Mouse (Mus musculus): ENCODE measurements around the gene Hrasls5. TPM values are rescaled to one million over a fixed set of nuclear protein-coding genes. Genes with fewer than 3 reads are reported as not detected.
A peak's percentile ranks its signal among the peaks of the same experiment; 100 is the strongest.

Gene Hrasls5
- polyA plus RNA-seq, 1 experiment from 2014 or later, result not detected

- Histone ChIP-seq H3K4me3 (ENCODE audit: low read depth, low read length) (no peak overlapping the region), H3K4me2 (no peak overlapping the region), H3K27ac (ENCODE audit: low read depth, low read length) (no peak overlapping the region), H3K27me3 (ENCODE audit: control insufficient read depth, insufficient read depth, low read length) (no peaks in the 10 kb centered on the region; the same call in 1 of the 2 replicates), H3K36me3 (ENCODE audit: control insufficient read depth, insufficient read depth, low read length) (no peaks in the 10 kb centered on the region), H3K9me3 (ENCODE audit: control insufficient read depth, low read length) (no peaks in the 10 kb centered on the region), H3K4me1 (ENCODE audit: control insufficient read depth, insufficient read depth, low read length) (no peaks in the 10 kb centered on the region), H3K9ac (ENCODE audit: low read length) (no peak overlapping the region)
- DNase-seq (ENCODE audit: low spot score, missing footprints), result peak; percentile 94
- peak; percentile 54 for ATAC-seq (ENCODE audit: low FRiP score)
- 50% methylated on average over 7 of the region's 7 CpGs for WGBS
Observed at GRCm38 (mm10) chr19:7617696-7618095, 5.4 kb downstream of the Hrasls5 start.

- Histone ChIP-seq H3K9me3 (ENCODE audit: control insufficient read depth, low read length) (no peaks in the 10 kb centered on the region), H3K27me3 (ENCODE audit: control insufficient read depth, insufficient read depth, low read length) (no peaks in the 10 kb centered on the region), H3K36me3 (ENCODE audit: control insufficient read depth, insufficient read depth, low read length) (no peaks in the 10 kb centered on the region), H3K9ac (ENCODE audit: low read length) (no peak overlapping the region), H3K4me3 (ENCODE audit: low read depth, low read length) (no peak overlapping the region), H3K4me2 (no peak overlapping the region), H3K4me1 (ENCODE audit: control insufficient read depth, insufficient read depth, low read length) (no peaks in the 10 kb centered on the region), H3K27ac (ENCODE audit: low read depth, low read length) (no peak overlapping the region)
- ATAC-seq (ENCODE audit: low FRiP score) (no peak), DNase-seq (ENCODE audit: low spot score, missing footprints) (peak; percentile 26)
Observed at GRCm38 (mm10) chr19:7633021-7633420, 20.7 kb downstream of the Hrasls5 start.

- no peaks in the 10 kb centered on the region for H3K4me1 ChIP-seq (ENCODE audit: control insufficient read depth, insufficient read depth, low read length)
- no peaks in the 10 kb centered on the region for H3K27me3 ChIP-seq (ENCODE audit: control insufficient read depth, insufficient read depth, low read length)
- WGBS, result 60% methylated on average over 1 of the region's 1 CpGs
- no peak overlapping the region for H3K4me3 ChIP-seq (ENCODE audit: low read depth, low read length)
- no peak for DNase-seq (ENCODE audit: low spot score, missing footprints)
- H3K4me2 ChIP-seq, result no peak overlapping the region
- no peaks in the 10 kb centered on the region for H3K9me3 ChIP-seq (ENCODE audit: control insufficient read depth, low read length)
- no peak for ATAC-seq (ENCODE audit: low FRiP score)
- no peak overlapping the region for H3K27ac ChIP-seq (ENCODE audit: low read depth, low read length)
- H3K9ac ChIP-seq (ENCODE audit: low read length), result no peak overlapping the region
- no peaks in the 10 kb centered on the region for H3K36me3 ChIP-seq (ENCODE audit: control insufficient read depth, insufficient read depth, low read length)
Observed at GRCm38 (mm10) chr19:7633786-7634185, 21.4 kb downstream of the Hrasls5 start.

- ATAC-seq (ENCODE audit: low FRiP score), result no peak
- Histone ChIP-seq H3K4me2 (no peak overlapping the region), H3K4me3 (ENCODE audit: low read depth, low read length) (no peak overlapping the region), H3K9me3 (ENCODE audit: control insufficient read depth, low read length) (no peaks in the 10 kb centered on the region), H3K9ac (ENCODE audit: low read length) (no peak overlapping the region), H3K27ac (ENCODE audit: low read depth, low read length) (no peak overlapping the region), H3K36me3 (ENCODE audit: control insufficient read depth, insufficient read depth, low read length) (no peaks in the 10 kb centered on the region), H3K27me3 (ENCODE audit: control insufficient read depth, insufficient read depth, low read length) (no peaks in the 10 kb centered on the region), H3K4me1 (ENCODE audit: control insufficient read depth, insufficient read depth, low read length) (no peaks in the 10 kb centered on the region)
- 84% methylated on average over 8 of the region's 8 CpGs for WGBS
- peak; percentile 19 for DNase-seq (ENCODE audit: low spot score, missing footprints)
Observed at GRCm38 (mm10) chr19:7648913-7649666, 36.7 kb downstream of the Hrasls5 start.

- ATAC-seq (ENCODE audit: low FRiP score) (no peak), DNase-seq (ENCODE audit: low spot score, missing footprints) (peak; percentile 78)
- H3K9ac ChIP-seq (ENCODE audit: low read length), result no peak overlapping the region
- H3K36me3 ChIP-seq (ENCODE audit: control insufficient read depth, insufficient read depth, low read length), result no peaks in the 10 kb centered on the region
- 5% methylated on average over 1 of the region's 1 CpGs for WGBS
- H3K27ac ChIP-seq (ENCODE audit: low read depth, low read length), result no peak overlapping the region
- no peaks in the 10 kb centered on the region for H3K4me1 ChIP-seq (ENCODE audit: control insufficient read depth, insufficient read depth, low read length)
- no peaks in the 10 kb centered on the region for H3K27me3 ChIP-seq (ENCODE audit: control insufficient read depth, insufficient read depth, low read length)
- no peak overlapping the region for H3K4me2 ChIP-seq
- no peaks in the 10 kb centered on the region for H3K9me3 ChIP-seq (ENCODE audit: control insufficient read depth, low read length)
- no peak overlapping the region for H3K4me3 ChIP-seq (ENCODE audit: low read depth, low read length)
Observed at GRCm38 (mm10) chr19:7672033-7672432, 59.7 kb downstream of the Hrasls5 start.

GRCm38 (mm10) chr19:7687988-7688387 is 75.6 kb downstream of the Hrasls5 start:
- no peak for ATAC-seq (ENCODE audit: low FRiP score)
- Histone ChIP-seq H3K4me1 (ENCODE audit: control insufficient read depth, insufficient read depth, low read length) (no peaks in the 10 kb centered on the region), H3K9ac (ENCODE audit: low read length) (no peak overlapping the region), H3K27ac (ENCODE audit: low read depth, low read length) (no peak overlapping the region), H3K27me3 (ENCODE audit: control insufficient read depth, insufficient read depth, low read length) (no peaks in the 10 kb centered on the region), H3K9me3 (ENCODE audit: control insufficient read depth, low read length) (no peaks in the 10 kb centered on the region), H3K36me3 (ENCODE audit: control insufficient read depth, insufficient read depth, low read length) (no peaks in the 10 kb centered on the region), H3K4me2 (no peak overlapping the region), H3K4me3 (ENCODE audit: low read depth, low read length) (no peak overlapping the region)
- DNase-seq (ENCODE audit: low spot score, missing footprints), result no peak
- WGBS, result 81% methylated on average over 1 of the region's 1 CpGs

Other genes with a start within 250 kb of the Hrasls5 start
- 23.2 and 25.3 TPM in 2 replicates for gene Spindoc, start 229.5 kb upstream of the Hrasls5 start, polyA plus RNA-seq (2014; fragmentation: Nextera tagmentation; extraction: Ambion mirVana)
- gene 2700081O15Rik, start 194.9 kb upstream of the Hrasls5 start, polyA plus RNA-seq (2014; fragmentation: Nextera tagmentation; extraction: Ambion mirVana), result 12.3 and 13.2 TPM in 2 replicates
- gene Rtn3, start 129.3 kb upstream of the Hrasls5 start, polyA plus RNA-seq (2014; fragmentation: Nextera tagmentation; extraction: Ambion mirVana), result 371 and 383 TPM in 2 replicates
- gene Atl3, start 118.5 kb upstream of the Hrasls5 start, polyA plus RNA-seq (2014; fragmentation: Nextera tagmentation; extraction: Ambion mirVana), result 6.3 and 8.5 TPM in 2 replicates
- 2.3 and 3.2 TPM in 2 replicates for gene Pla2g16, start 55.1 kb upstream of the Hrasls5 start, polyA plus RNA-seq (2014; fragmentation: Nextera tagmentation; extraction: Ambion mirVana)
- gene Lgals12, start 5.3 kb upstream of the Hrasls5 start, polyA plus RNA-seq (2014; fragmentation: Nextera tagmentation; extraction: Ambion mirVana), result not detected in 2 replicates
- not detected in 2 replicates for gene Slc22a19, start 98.8 kb downstream of the Hrasls5 start, polyA plus RNA-seq (2014; fragmentation: Nextera tagmentation; extraction: Ambion mirVana)
- not detected in 2 replicates for gene Slc22a26, start 190.1 kb downstream of the Hrasls5 start, polyA plus RNA-seq (2014; fragmentation: Nextera tagmentation; extraction: Ambion mirVana)

Measured in midbrain, embryonic 11.5 days (tissue).